Mouse (Mus musculus) E14TG2a.4 (cell line): ENCODE data around the gene Acin1.

Source experiments
- CTCF ChIP-seq: conservative IDR thresholded peaks from 2 replicates; pipeline ENCODE4 v1.5.1; 2014; ENCODE audit warnings: low read length
- POU5F1 ChIP-seq: IDR thresholded peaks from 2 replicates; pipeline ENCODE4 v1.6.1; 2014; ENCODE audit warnings: low read length, borderline replicate concordance

DNA sequence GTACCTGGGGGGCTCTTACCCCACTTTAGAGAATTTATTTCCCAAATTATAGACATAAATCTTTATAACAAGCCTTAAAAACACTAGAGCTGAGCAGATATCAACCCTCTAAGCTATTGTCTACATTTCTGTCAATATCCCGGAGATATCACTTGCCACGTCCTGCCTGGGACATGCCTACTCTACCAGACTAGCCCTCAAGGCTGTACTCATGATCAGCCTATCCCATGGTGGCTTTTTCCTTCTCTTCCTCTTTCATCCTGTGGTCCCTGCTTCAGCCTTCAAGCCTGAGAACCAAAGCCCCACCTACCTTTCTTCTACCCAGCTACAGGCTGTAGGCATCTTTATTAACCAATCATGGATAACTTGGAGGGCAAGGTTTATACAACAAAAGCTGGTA, 56.9 kb downstream of the Acin1 start:
- TF ChIP-seq CTCF (no peak), POU5F1 (no peak)
